Mouse (Mus musculus) macrophage (primary cell): Measurements from ENCODE around the gene Ppp1r26. TPM values are rescaled to one million over a fixed set of nuclear protein-coding genes. Genes with fewer than 3 reads are reported as not detected.

Source experiments
- H3K27ac ChIP-seq: fragments of 350-480 bp; formaldehyde crosslinking; 2 replicates; pipeline ENCODE4 v1.9.0; 2021
- H3K36me3 ChIP-seq: fragments of 350-480 bp; formaldehyde crosslinking; 2 replicates; pipeline ENCODE4 v1.9.0; 2021; ENCODE audit errors: inconsistent target
- H3K4me3 ChIP-seq: fragments of 350-480 bp; formaldehyde crosslinking; 2 replicates; pipeline ENCODE4 v1.9.0; 2021; ENCODE audit errors: inconsistent target
- H3K79me2 ChIP-seq: fragments of 350-480 bp; formaldehyde crosslinking; 2 replicates; pipeline ENCODE4 v1.9.0; 2021; ENCODE audit errors: inconsistent target
- WGBS: methylation state at CpG from one replicate; pipeline ENCODE4 v1.1.7; 2026; ENCODE audit warnings: inconsistent platforms; ENCODE audit not compliant: missing documents; 5-methylcytosine and 5-hydroxymethylcytosine counted together
- polyA plus RNA-seq: library from polyadenylated mRNA; stranded (reverse); fragments of 250-400 nt; gene quantifications from 3 replicates; pipeline ENCODE4 v1.2.4, GENCODE M21; 2018; ENCODE audit warnings: inconsistent platforms

Gene Ppp1r26
- polyA plus RNA-seq, 1 experiment from 2014 or later, result 0.14 TPM

GRCm38 (mm10) chr2:28496671-28497070, 50.1 kb downstream of the Ppp1r26 start, which contains the start of gene Gbgt1:
Gene Gbgt1 (plus strand): TSS chr2:28496891.
- Histone ChIP-seq H3K27ac (no peak within 1 kb of the TSS), H3K4me3 (no peak within 1 kb of the TSS; the same call in 1 of the 2 replicates), H3K36me3 (no peaks in the 10 kb centered on the region), H3K79me2 (no peaks in the 10 kb centered on the region)
- WGBS, result 71% methylated on average over 5 of the region's 5 CpGs

GRCm38 (mm10) chr2:28497561-28497960, 51.0 kb downstream of the Ppp1r26 start:
- H3K36me3 ChIP-seq, result no peaks in the 10 kb centered on the region

GRCm38 (mm10) chr2:28498431-28498830, 51.8 kb downstream of the Ppp1r26 start:
- WGBS, result 16% methylated on average over 4 of the region's 4 CpGs
- H3K79me2 ChIP-seq, result no peaks in the 10 kb centered on the region
- no peak overlapping the region for H3K4me3 ChIP-seq
- no peak overlapping the region for H3K27ac ChIP-seq
- H3K36me3 ChIP-seq, result no peaks in the 10 kb centered on the region

More at GRCm38 (mm10) chr2:28497561-28497960, 51.0 kb downstream of the Ppp1r26 start:
- 97% methylated on average over 5 of the region's 5 CpGs for WGBS
- Histone ChIP-seq H3K27ac (no peak overlapping the region), H3K4me3 (no peak overlapping the region), H3K79me2 (no peaks in the 10 kb centered on the region)

- Histone ChIP-seq H3K27ac (no peak overlapping the region), H3K36me3 (no peaks in the 10 kb centered on the region), H3K4me3 (no peak overlapping the region), H3K79me2 (no peaks in the 10 kb centered on the region)
- 65% methylated on average over 10 of the region's 10 CpGs for WGBS
Observed at GRCm38 (mm10) chr2:28502987-28503386, 56.4 kb downstream of the Ppp1r26 start.

- H3K79me2 ChIP-seq, result no peaks in the 10 kb centered on the region
- WGBS, result 90% methylated on average over 12 of the region's 13 CpGs
- no peaks in the 10 kb centered on the region for H3K36me3 ChIP-seq
- H3K4me3 ChIP-seq, result no peak overlapping the region
- H3K27ac ChIP-seq, result no peak overlapping the region
Observed at GRCm38 (mm10) chr2:28504676-28505075, 58.1 kb downstream of the Ppp1r26 start.

Other genes with a start within 250 kb of the Ppp1r26 start
- gene 1700007K13Rik, start 19.5 kb downstream of the Ppp1r26 start, polyA plus RNA-seq, result not detected in 3 replicates
- 21.3 to 32.9 TPM (median 31.3 TPM) in 3 replicates for gene Mrps2, start 21.3 kb downstream of the Ppp1r26 start, polyA plus RNA-seq
- 5.3 to 10.9 TPM (median 10.7 TPM) in 3 replicates for gene Gbgt1, start 50.1 kb downstream of the Ppp1r26 start, polyA plus RNA-seq
- 4.6 to 7.7 TPM (median 6.7 TPM) in 3 replicates for gene Gm10134, start 59.3 kb downstream of the Ppp1r26 start, polyA plus RNA-seq
- 13.9 to 47.0 TPM (median 37.1 TPM) in 3 replicates for gene Ralgds, start 66.3 kb downstream of the Ppp1r26 start, polyA plus RNA-seq
- gene Cel, start 116.6 kb downstream of the Ppp1r26 start, polyA plus RNA-seq, result not detected in 3 replicates
- gene Gtf3c5, start 137.0 kb downstream of the Ppp1r26 start, polyA plus RNA-seq, result 10.4 to 14.6 TPM (median 10.5 TPM) in 3 replicates
- 0.10 TPM in 1 of 3 replicates, not detected in the others for gene Gfi1b, start 175.2 kb downstream of the Ppp1r26 start, polyA plus RNA-seq
- gene Tsc1, start 194.4 kb downstream of the Ppp1r26 start, polyA plus RNA-seq, result 11.4 to 16.4 TPM (median 15.1 TPM) in 3 replicates